Comparison of ENCODE assay signal across 30 mouse cellular contexts in genomic region chr9:68330721-68331120, GRCm38 (mm10).
DNase-seq lines count a peak whose midpoint lies in the region; ATAC-seq lines count a peak whose summit lies in the region.
"Had no signal": no experiment of that assay in that cellular context is flagged by ENCODE, and none has a peak within 500 bp of the region (broad histone marks: within the 10 kb centered on the region; RNA-seq: fewer than 3 reads in every experiment).

No protein-coding gene starts in this region.

- H3K27me3 ChIP-seq in forebrain, embryonic 14.5 days (replicated peaks; ENCODE audit: control insufficient read depth, insufficient read depth, low read length): no peaks in the 10 kb centered on the region
- no peaks in the 10 kb centered on the region for H3K27me3 ChIP-seq in forebrain, embryonic 12.5 days
- H3K27me3 ChIP-seq: CH12.LX; embryonic facial prominence, embryonic 15.5 days; forebrain, embryonic 13.5 days; heart, embryonic 13.5 days had no signal

- ATAC-seq in forebrain, embryonic 14.5 days: no peak
- ATAC-seq in forebrain, embryonic 12.5 days (ENCODE audit: low FRiP score): no peak
- ATAC-seq: forebrain, embryonic 13.5 days; forebrain, postnatal 0 days; hindbrain, postnatal 0 days; inflammation-experienced regulatory T-cells, adult 6 months; intestine, embryonic 16.5 days had no signal

- no peak overlapping the region for H3K27ac ChIP-seq in forebrain, embryonic 14.5 days (ENCODE audit: low read depth, low read length)
- H3K27ac ChIP-seq in forebrain, embryonic 12.5 days: no peak overlapping the region
- H3K27ac ChIP-seq: embryonic facial prominence, embryonic 15.5 days; forebrain, embryonic 13.5 days; gastrocnemius, adult 2 months; heart, embryonic 10.5 days; heart, embryonic 13.5 days; hindbrain, embryonic 14.5 days; hindbrain, postnatal 0 days had no signal

- no peaks in the 10 kb centered on the region for H3K4me1 ChIP-seq in forebrain, embryonic 14.5 days (ENCODE audit: control insufficient read depth, insufficient read depth, low read length)
- no peaks in the 10 kb centered on the region for H3K4me1 ChIP-seq in forebrain, embryonic 12.5 days
- H3K4me1 ChIP-seq: embryonic facial prominence, embryonic 15.5 days; forebrain, embryonic 13.5 days; heart, embryonic 10.5 days; heart, embryonic 13.5 days had no signal

- WGBS in forebrain, embryonic 14.5 days: 63% methylated on average over 3 of the region's 3 CpGs
- 82% methylated on average over 3 of the region's 3 CpGs for WGBS in forebrain, embryonic 12.5 days

- H3K9me3 ChIP-seq in forebrain, embryonic 14.5 days (replicated peaks; ENCODE audit: control insufficient read depth, low read length): no peaks in the 10 kb centered on the region
- H3K9me3 ChIP-seq in forebrain, embryonic 12.5 days: no peaks in the 10 kb centered on the region
- H3K9me3 ChIP-seq: embryonic facial prominence, embryonic 15.5 days; forebrain, embryonic 13.5 days; heart, embryonic 10.5 days had no signal

- no peaks in the 10 kb centered on the region for H3K36me3 ChIP-seq in forebrain, embryonic 14.5 days (ENCODE audit: control insufficient read depth, insufficient read depth, low read length)
- H3K36me3 ChIP-seq in forebrain, embryonic 12.5 days (replicated peaks): no peaks in the 10 kb centered on the region
- H3K36me3 ChIP-seq: embryonic facial prominence, embryonic 15.5 days; G1E; heart, embryonic 10.5 days; heart, embryonic 13.5 days had no signal

- no peak overlapping the region for H3K4me2 ChIP-seq in forebrain, embryonic 14.5 days (ENCODE audit: low read length)
- no peak overlapping the region for H3K4me2 ChIP-seq in forebrain, embryonic 12.5 days
- H3K4me2 ChIP-seq: embryonic facial prominence, embryonic 15.5 days; forebrain, embryonic 13.5 days; heart, embryonic 13.5 days; hindbrain, embryonic 14.5 days had no signal

- peak; percentile 54 for DNase-seq in forebrain, embryonic 14.5 days (ENCODE audit: low spot score)
- DNase-seq in lung, postnatal 36 days: peak; percentile 1
- no peak for DNase-seq in lung, postnatal 10 days
- peak; percentile 3 for DNase-seq in fibroblast of lung, adult 2 months (ENCODE audit: low read depth)
- DNase-seq in cerebellum, postnatal 36 days: no peak
- DNase-seq: adrenal gland, adult 2 months; adrenal gland, postnatal 14 days; B cell, adult 2 months; cerebellum, adult 18-20 months; cerebellum, adult 9-10 months; cerebellum, postnatal 14 days; embryo, embryonic 11 days; forebrain, postnatal 0 days; gastrocnemius, adult 2 months; gastrocnemius, postnatal 14 days; heart, adult 18-20 months; heart, postnatal 14 days; heart, postnatal 4 days; kidney, adult 18-20 months had no signal

- no peak overlapping the region for H3K4me3 ChIP-seq in forebrain, embryonic 14.5 days (ENCODE audit: low read depth, low read length)
- no peak overlapping the region for H3K4me3 ChIP-seq in forebrain, embryonic 12.5 days (replicated peaks)
- H3K4me3 ChIP-seq: embryonic facial prominence, embryonic 15.5 days; forebrain, embryonic 13.5 days; gastrocnemius, adult 2 months; heart, embryonic 10.5 days; heart, embryonic 13.5 days had no signal

- no peak overlapping the region for H3K9ac ChIP-seq in forebrain, embryonic 14.5 days (ENCODE audit: low read length)
- no peak overlapping the region for H3K9ac ChIP-seq in forebrain, embryonic 12.5 days
- H3K9ac ChIP-seq: embryonic facial prominence, embryonic 15.5 days; forebrain, embryonic 13.5 days; forebrain, postnatal 0 days; heart, embryonic 13.5 days; hindbrain, embryonic 14.5 days had no signal

Comparison
In these comparisons a context has a peak if more than half of its experiments do, and no peak if none do; other contexts are left out.
1. DNase-seq: peak in forebrain, embryonic 14.5 days (single experiment), lung, postnatal 36 days (single experiment) and fibroblast of lung, adult 2 months (single experiment); none in lung, postnatal 10 days (single experiment) and cerebellum, postnatal 36 days (0 of 2).